Mouse (Mus musculus) common myeloid progenitor, adult 5-6 weeks (primary cell): ENCODE data around the gene Gapdhs. TPM values are rescaled to one million over a fixed set of nuclear protein-coding genes. Genes with fewer than 3 reads are reported as not detected.
"Not testable (repeated sequence)": the region's sequence is repeated elsewhere in the genome, so short reads cannot be mapped to it uniquely, and the experiment has no call there.

ENCODE experiments used
- ATAC-seq: replicated peaks from 2 replicates; pipeline ENCODE4 v1.8.0; 2016; ENCODE audit warnings: low read depth, mild to moderate bottlenecking, moderate TSS enrichment, inconsistent platforms; ENCODE audit not compliant: poor library complexity, severe bottlenecking
- total RNA-seq: library from RNA; stranded (forward); fragments of 200-1000, 187-1606 nt; gene quantifications from 2 replicates; pipeline ENCODE4 v1.2.3, GENCODE M21; 2017

The Gapdhs gene
- total RNA-seq, 1 experiment from 2014 or later: not detected

GRCm38 (mm10) chr7:30747525-30748204, 4.2 kb upstream of the Gapdhs start:
- ATAC-seq: no peak

DNA sequence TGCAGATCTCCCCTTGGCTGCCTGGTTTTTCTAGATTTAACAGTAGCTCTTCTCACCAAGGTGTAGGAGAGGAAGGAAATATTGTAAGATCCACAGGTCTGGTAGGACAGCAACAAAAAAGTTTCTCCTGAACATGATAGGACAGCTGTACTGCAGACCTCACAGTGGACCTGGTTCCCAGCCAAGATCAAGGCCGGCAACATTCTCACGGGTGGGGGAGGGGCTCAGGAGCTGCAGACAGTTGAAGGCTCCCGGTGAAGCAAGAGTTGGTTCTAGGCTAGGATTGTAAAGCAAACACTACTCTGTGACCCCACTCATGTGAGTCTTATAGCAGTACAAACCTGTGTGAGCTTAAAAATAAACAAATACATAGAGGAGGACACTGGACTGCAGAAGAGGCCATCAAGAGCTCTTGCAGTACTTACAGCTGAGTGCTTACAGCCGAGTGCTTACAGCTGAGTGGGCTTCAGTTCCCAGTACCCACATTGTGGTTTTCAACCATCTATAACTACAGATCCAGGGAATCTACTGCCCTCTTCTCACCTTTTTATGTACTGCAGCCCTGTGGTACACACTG, 629 bp upstream of the Gapdhs start:
- no peak for ATAC-seq

DNA sequence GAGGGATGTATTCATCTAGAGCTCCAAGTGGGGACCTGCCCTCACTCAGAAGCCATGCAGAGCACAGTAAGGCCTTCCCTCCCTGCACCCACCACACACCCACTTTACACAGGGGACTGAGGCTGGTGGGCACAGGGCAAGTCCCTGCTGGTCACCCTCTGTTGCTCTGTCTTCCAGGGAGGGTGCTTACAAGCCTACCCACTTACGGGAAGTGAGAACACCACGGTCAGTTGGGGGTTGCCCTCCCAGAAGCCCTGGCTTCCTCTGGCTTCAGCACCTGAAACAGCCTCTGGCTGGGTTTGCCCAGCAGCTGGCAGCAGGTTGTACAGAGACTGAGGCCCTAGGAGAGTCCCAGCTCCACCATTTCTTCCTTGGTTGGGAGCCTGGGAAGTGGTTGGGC, 911 bp downstream of the Gapdhs start:
- peak; percentile 56 for ATAC-seq

DNA sequence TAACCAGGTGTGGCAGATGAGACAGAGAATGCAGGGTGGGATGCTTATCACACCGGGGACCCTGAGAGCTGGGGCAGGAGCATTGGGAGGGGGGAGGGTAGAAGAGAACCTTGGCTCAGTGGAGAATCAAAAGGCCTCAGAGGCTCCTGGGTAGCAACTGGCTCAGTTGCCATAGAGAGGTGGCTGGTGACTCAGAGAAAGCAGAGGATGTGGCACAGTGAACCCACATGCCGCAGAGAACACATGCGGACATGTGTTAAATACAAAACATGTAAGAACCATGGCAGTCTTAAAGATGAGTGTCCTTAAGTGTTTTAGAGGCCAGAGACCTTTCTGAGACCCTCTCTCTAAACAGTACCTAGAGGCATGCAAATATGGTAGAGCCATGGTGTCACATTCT, 7.3 kb downstream of the Gapdhs start:
- ATAC-seq: no peak

DNA sequence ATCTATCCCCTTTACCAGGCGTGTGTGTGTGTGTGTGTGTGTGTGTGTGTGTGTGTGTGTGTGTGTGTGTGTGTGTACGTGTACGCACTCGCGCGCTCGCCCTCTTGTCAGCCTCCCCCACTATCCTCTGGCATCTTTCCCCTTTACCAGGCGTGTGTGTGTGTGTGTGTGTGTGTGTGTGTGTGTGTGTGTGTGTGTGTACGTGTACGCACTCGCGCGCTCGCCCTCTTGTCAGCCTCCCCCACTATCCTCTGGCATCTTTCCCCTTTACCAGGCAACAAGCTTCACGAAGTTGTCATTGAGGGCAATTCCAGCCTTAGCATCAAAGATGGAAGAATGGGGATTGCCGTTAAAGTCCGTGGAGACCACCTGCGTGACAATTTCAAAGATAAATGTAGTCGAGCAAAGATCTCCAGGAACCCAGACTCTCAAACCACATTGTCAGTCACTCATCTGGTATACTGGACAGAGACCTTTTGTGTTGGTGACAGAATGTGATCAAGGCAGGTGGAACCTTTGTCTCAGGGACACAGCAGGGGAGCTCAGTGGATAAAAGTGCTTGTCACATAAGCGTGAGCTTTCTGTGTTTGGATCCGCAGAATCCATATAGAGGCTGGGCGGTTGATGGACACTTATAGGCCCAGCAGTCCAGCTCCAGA, 13.3 kb downstream of the Gapdhs start:
- not testable (repeated sequence) for ATAC-seq

- peak; percentile 92 for ATAC-seq
Measured at GRCm38 (mm10) chr7:30729396-30730063, 14.0 kb downstream of the Gapdhs start, which contains the start of gene Tmem147. Tmem147 (minus strand) TSS chr7:30729540.

GRCm38 (mm10) chr7:30728739-30729395, 14.6 kb downstream of the Gapdhs start:
- ATAC-seq: no peak

GRCm38 (mm10) chr7:30728214-30728613, 15.3 kb downstream of the Gapdhs start:
- ATAC-seq: no peak

DNA sequence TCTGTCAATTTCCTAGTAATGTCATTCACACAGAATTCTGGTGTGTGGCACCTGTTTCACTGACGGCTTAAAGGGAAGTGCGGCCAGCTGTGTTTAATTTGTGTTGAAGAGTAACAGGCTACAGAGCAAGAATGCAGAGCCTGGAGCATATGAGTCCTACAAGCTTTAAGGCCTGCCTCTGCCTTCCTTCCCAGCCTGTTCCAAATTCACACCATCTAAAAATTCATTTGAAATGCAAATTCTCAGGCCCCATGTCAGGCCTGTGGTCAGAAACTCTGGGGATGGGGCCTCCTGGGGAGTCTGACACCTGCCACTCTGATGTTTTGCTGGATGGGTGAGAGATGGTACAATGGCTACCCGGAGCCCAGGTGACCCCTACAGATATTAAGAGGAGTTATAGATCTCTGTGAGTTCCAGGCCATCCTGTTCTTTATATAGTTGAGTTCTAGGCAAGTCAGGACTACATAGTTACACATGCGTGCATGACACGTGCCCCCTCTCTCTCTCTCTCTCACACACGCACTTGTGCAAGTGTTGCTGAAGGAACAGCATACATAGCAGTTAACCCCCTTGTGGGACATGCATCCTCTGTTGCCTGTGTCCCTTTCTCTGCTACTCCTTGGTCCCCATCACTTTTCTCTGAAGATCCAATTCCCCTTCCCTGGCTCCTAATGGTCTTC, 20.1 kb downstream of the Gapdhs start:
- ATAC-seq: no peak

GRCm38 (mm10) chr7:30721286-30721685, 22.2 kb downstream of the Gapdhs start:
- ATAC-seq: no peak

GRCm38 (mm10) chr7:30719669-30720068, 23.8 kb downstream of the Gapdhs start:
- no peak for ATAC-seq

- ATAC-seq: no peak
Measured at GRCm38 (mm10) chr7:30717716-30718046, 25.8 kb downstream of the Gapdhs start.

DNA sequence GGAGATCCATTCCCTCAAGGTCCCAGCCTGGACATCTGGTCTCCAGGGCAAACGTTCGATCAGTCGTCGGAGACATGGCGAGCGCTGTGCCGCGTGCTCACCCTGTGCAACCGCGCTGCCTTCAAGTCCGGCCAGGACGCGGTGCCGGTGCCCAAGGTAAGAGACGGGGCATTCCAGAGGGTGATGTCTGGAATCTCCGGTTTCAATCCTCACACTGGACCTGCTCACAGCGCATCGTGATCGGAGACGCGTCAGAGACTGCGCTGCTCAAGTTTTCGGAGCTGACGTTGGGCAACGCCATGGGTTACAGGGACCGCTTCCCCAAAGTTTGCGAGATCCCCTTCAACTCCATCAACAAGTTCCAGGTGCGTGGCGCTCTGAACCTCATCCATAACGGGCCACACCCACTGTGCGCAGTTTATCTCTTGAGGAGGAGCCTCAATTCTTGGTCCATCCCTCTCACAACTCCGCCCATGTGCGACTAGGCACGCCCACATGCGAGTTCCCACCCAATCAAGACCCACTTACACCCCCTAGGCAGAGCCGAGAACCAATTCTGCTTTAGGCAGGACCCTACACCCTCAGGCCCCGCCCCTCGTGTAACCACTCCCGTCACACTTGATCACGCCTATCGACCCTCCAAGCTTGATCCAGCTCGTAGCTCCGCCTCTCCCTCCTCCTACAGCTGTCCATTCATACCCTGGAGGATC, 26.3 kb downstream of the Gapdhs start:
- peak; percentile 93 for ATAC-seq

DNA sequence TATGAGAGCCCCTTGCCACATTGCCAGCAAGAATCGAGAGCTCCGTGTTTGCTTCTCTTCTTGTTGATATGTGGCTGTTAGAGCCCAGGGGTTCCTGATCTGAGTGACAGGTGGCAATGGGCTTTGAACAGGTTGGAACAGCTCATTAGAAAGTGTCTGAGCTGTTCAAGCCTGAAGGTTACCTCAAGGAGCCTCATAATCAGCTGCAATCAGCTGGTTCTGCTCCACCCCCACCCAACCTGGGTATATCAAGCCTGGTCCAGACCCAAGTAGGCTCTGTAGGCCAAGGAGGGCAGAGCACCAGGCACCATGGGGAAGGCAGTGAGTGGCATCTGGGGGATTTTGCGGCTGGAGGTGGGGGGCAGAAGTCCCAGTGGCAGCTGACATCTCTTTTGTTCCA, 31.5 kb downstream of the Gapdhs start, which contains the start of gene Atp4a:
Atp4a (plus strand) TSS at position 268 of the 400 bp plus-strand sequence.
- ATAC-seq: no peak

DNA sequence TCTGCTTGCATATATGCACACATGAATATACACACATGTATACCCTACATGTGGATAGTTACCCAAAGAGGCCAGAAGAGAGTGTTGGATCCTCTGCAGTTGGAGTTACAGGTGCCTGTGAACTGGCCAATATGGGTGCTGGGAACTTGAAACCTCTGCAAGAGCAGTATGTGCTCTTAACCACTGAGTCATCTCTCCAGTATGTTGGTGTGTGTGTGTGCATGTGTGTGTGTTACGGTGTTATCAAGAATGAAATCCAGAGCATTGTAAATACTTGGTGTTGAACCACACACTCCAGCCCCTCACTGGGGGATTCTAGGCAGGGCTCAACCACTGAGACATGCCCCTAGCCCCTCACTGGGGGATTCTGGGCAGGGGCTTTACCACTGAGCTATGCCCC, 36.0 kb downstream of the Gapdhs start:
- no peak for ATAC-seq

- ATAC-seq: no peak
Measured at GRCm38 (mm10) chr7:30706214-30706882, 37.1 kb downstream of the Gapdhs start.

DNA sequence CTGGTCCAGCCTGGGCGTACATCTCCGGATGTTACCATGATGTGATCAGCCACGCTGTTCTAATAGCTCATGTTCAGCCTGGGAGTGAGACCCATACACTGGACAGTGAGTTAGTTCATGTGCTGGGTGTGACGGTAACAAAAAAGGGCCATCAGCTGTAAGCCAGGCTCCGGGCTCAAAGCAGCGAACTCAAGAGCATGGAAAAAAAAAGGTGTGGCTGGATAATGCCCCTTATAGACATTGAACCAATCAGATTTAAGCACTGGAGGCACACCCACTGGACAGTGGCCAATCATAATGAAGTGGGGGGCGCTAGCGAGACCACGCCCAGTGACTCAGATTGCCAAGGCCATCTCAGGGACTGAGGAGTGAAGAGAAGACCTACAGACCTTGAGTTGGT, 44.9 kb downstream of the Gapdhs start, which contains the start of gene 2200002J24Rik:
2200002J24Rik (plus strand) TSS at position 338 of the 400 bp plus-strand sequence.
- ATAC-seq: peak; percentile 54; the same call in 1 of the 2 replicates

- peak; percentile 95 for ATAC-seq
Measured at GRCm38 (mm10) chr7:30698101-30698500, 45.4 kb downstream of the Gapdhs start.

- no peak for ATAC-seq
Measured at GRCm38 (mm10) chr7:30688325-30688724, 55.2 kb downstream of the Gapdhs start.
